Mouse (Mus musculus) forebrain, embryonic 15.5 days (tissue): ENCODE results near the gene Sox15. TPM values are rescaled to one million over a fixed set of nuclear protein-coding genes. Genes with fewer than 3 reads are reported as not detected.
A peak's percentile ranks its signal among the peaks of the same experiment; 100 is the strongest.

ENCODE experiments used
- ATAC-seq: fragments of 200-750 bp; cut with Nextera tagmentation; replicated peaks from 2 replicates; pipeline ENCODE4 v1.8.0; 2017; ENCODE audit warnings: mild to moderate bottlenecking, moderate TSS enrichment, moderate library complexity
- H3K27ac ChIP-seq: fragments of 300-500 bp; sonication (generic); replicated peaks from 2 replicates; pipeline ENCODE4 v1.5.1; 2015; ENCODE audit warnings: mild to moderate bottlenecking, inconsistent platforms
- H3K27me3 ChIP-seq: fragments of 300-500 bp; sonication (generic); 2 replicates; pipeline ENCODE4 v1.6.1; 2015; ENCODE audit warnings: inconsistent platforms
- H3K36me3 ChIP-seq: fragments of 300-500 bp; sonication (generic); 2 replicates; pipeline ENCODE4 v1.6.1; 2015; ENCODE audit warnings: mild to moderate bottlenecking, inconsistent platforms
- H3K4me1 ChIP-seq: fragments of 300-500 bp; sonication (generic); 2 replicates; pipeline ENCODE4 v1.6.1; 2015; ENCODE audit warnings: inconsistent platforms
- H3K4me2 ChIP-seq: fragments of 300-500 bp; sonication (generic); replicated peaks from 2 replicates; pipeline ENCODE4 v1.6.1; 2015; ENCODE audit warnings: mild to moderate bottlenecking, inconsistent platforms
- H3K4me3 ChIP-seq: fragments of 300-500 bp; sonication (generic); 2 replicates; pipeline ENCODE4 v1.5.1; 2015; ENCODE audit warnings: mild to moderate bottlenecking, inconsistent platforms
- H3K9ac ChIP-seq: fragments of 300-500 bp; sonication (generic); replicated peaks from 2 replicates; pipeline ENCODE4 v1.6.1; 2015; ENCODE audit warnings: mild to moderate bottlenecking, inconsistent platforms
- H3K9me3 ChIP-seq: fragments of 300-500 bp; sonication (generic); 2 replicates; pipeline ENCODE4 v1.6.1; 2016; ENCODE audit warnings: inconsistent platforms
- WGBS: fragments of 180-500 bp; shearing (Covaris S2); methylation state at CpG from one replicate; pipeline ENCODE4 v1.1.7; 2015; ENCODE audit warnings: mixed read lengths; 5-methylcytosine and 5-hydroxymethylcytosine counted together
- polyA plus RNA-seq: library from polyadenylated mRNA; unstranded; fragments of >200 nt; fragmentation: Nextera tagmentation; extraction: Ambion mirVana; gene quantifications from 2 replicates; pipeline ENCODE4 v1.2.1, GENCODE M21; 2015

The Sox15 gene
- polyA plus RNA-seq, 1 experiment from 2014 or later = not detected

- Histone ChIP-seq H3K9ac (no peak within 1 kb of the TSS), H3K27ac (0 out of 2 replicates have a peak within 1 kb of the TSS, but pooled peaks have one; percentile 3), H3K27me3 (no peaks in the 10 kb centered on the region), H3K4me2 (no peak within 1 kb of the TSS), H3K4me1 (peaks cover 37% of the 10 kb centered on the region), H3K4me3 (no peak within 1 kb of the TSS), H3K9me3 (no peaks in the 10 kb centered on the region), H3K36me3 (peaks cover 64% of the 10 kb centered on the region)
- no peak for ATAC-seq
- 28% methylated on average over 7 of the region's 7 CpGs for WGBS
Observed at GRCm38 (mm10) chr11:69665961-69666664, 11.0 kb downstream of the Sox15 start, which contains the start of gene Cd68. Gene Cd68 (minus strand): TSS chr11:69666153.

GRCm38 (mm10) chr11:69666665-69667005 lies 11.5 kb downstream of the Sox15 start:
- no peak for ATAC-seq
- Histone ChIP-seq H3K4me1 (peaks cover 32% of the 10 kb centered on the region), H3K4me2 (no peak overlapping the region), H3K36me3 (peaks cover 64% of the 10 kb centered on the region), H3K27ac (no peak overlapping the region), H3K27me3 (no peaks in the 10 kb centered on the region), H3K4me3 (no peak overlapping the region), H3K9me3 (no peaks in the 10 kb centered on the region), H3K9ac (no peak overlapping the region)
- WGBS = 83% methylated on average over 3 of the region's 3 CpGs

- under 1% methylated on average over 61 of the region's 61 CpGs for WGBS
- H3K4me2 ChIP-seq = peak overlapping the region; percentile 72
- H3K36me3 ChIP-seq = peaks cover 69% of the 10 kb centered on the region
- no peaks in the 10 kb centered on the region for H3K27me3 ChIP-seq
- H3K9ac ChIP-seq = peak overlapping the region; percentile 99
- H3K27ac ChIP-seq = peak overlapping the region; percentile 98
- no peaks in the 10 kb centered on the region for H3K9me3 ChIP-seq
- ATAC-seq = peak; percentile 70
- H3K4me1 ChIP-seq = peaks cover 33% of the 10 kb centered on the region
- peak overlapping the region; percentile 100 for H3K4me3 ChIP-seq
Observed at GRCm38 (mm10) chr11:69670786-69671725, 15.9 kb downstream of the Sox15 start.

GRCm38 (mm10) chr11:69671726-69672124 lies 16.6 kb downstream of the Sox15 start:
- H3K4me2 ChIP-seq = peak overlapping the region; percentile 72
- peak overlapping the region; percentile 98 for H3K27ac ChIP-seq
- H3K36me3 ChIP-seq = peaks cover 69% of the 10 kb centered on the region

GRCm38 (mm10) chr11:69672211-69672706 lies 17.1 kb downstream of the Sox15 start, which contains the start of gene Eif4a1:
Gene Eif4a1 (minus strand): TSS chr11:69672423.
- peak within 1 kb of the TSS; percentile 99 for H3K9ac ChIP-seq
- peaks cover 33% of the 10 kb centered on the region for H3K4me1 ChIP-seq
- peak within 1 kb of the TSS; percentile 100 for H3K4me3 ChIP-seq
- H3K27ac ChIP-seq = peak within 1 kb of the TSS; percentile 98
- H3K4me2 ChIP-seq = peak within 1 kb of the TSS; percentile 72
- no peaks in the 10 kb centered on the region for H3K27me3 ChIP-seq
- WGBS = under 1% methylated on average over 36 of the region's 36 CpGs
- peak; percentile 97 for ATAC-seq
- peaks cover 72% of the 10 kb centered on the region for H3K36me3 ChIP-seq
- no peaks in the 10 kb centered on the region for H3K9me3 ChIP-seq

More at GRCm38 (mm10) chr11:69671726-69672124, 16.6 kb downstream of the Sox15 start:
- Histone ChIP-seq H3K27me3 (no peaks in the 10 kb centered on the region), H3K9me3 (no peaks in the 10 kb centered on the region), H3K4me1 (peaks cover 33% of the 10 kb centered on the region), H3K4me3 (peak overlapping the region; percentile 100), H3K9ac (peak overlapping the region; percentile 99)
- peak; percentile 14; the same call in 1 of the 2 replicates for ATAC-seq
- 0% methylated on average over 43 of the region's 43 CpGs for WGBS

GRCm38 (mm10) chr11:69679144-69679543 lies 24.0 kb downstream of the Sox15 start:
- no peak overlapping the region for H3K27ac ChIP-seq

GRCm38 (mm10) chr11:69680136-69680855 lies 25.2 kb downstream of the Sox15 start:
- peaks cover 36% of the 10 kb centered on the region for H3K36me3 ChIP-seq
- 0 out of 2 replicates have a peak overlapping the region, but pooled peaks have one; percentile 82 for H3K9ac ChIP-seq
- H3K4me2 ChIP-seq = peak overlapping the region; percentile 96
- no peaks in the 10 kb centered on the region for H3K27me3 ChIP-seq
- H3K9me3 ChIP-seq = no peaks in the 10 kb centered on the region
- no peak for ATAC-seq
- H3K27ac ChIP-seq = no peak overlapping the region
- 88% methylated on average over 30 of the region's 30 CpGs for WGBS
- H3K4me3 ChIP-seq = peak overlapping the region; percentile 78
- peaks cover 48% of the 10 kb centered on the region for H3K4me1 ChIP-seq

More at GRCm38 (mm10) chr11:69679144-69679543, 24.0 kb downstream of the Sox15 start:
- Histone ChIP-seq H3K9ac (no peak overlapping the region), H3K36me3 (peaks cover 47% of the 10 kb centered on the region), H3K27me3 (no peaks in the 10 kb centered on the region), H3K4me1 (peaks cover 43% of the 10 kb centered on the region), H3K9me3 (no peaks in the 10 kb centered on the region), H3K4me3 (no peak overlapping the region), H3K4me2 (no peak overlapping the region)
- WGBS = 100% methylated on average over 2 of the region's 2 CpGs
- ATAC-seq = no peak

- under 1% methylated on average over 71 of the region's 80 CpGs for WGBS
- Histone ChIP-seq H3K4me1 (peaks cover 59% of the 10 kb centered on the region), H3K9me3 (no peaks in the 10 kb centered on the region), H3K4me3 (peak within 1 kb of the TSS; percentile 78), H3K36me3 (peaks cover 23% of the 10 kb centered on the region), H3K4me2 (peak within 1 kb of the TSS; percentile 96), H3K27ac (peak within 1 kb of the TSS; percentile 92), H3K9ac (peak within 1 kb of the TSS; percentile 82), H3K27me3 (no peaks in the 10 kb centered on the region)
- peak; percentile 97 for ATAC-seq
Observed at GRCm38 (mm10) chr11:69681314-69682208, 26.4 kb downstream of the Sox15 start, which contains the start of gene Senp3. Gene Senp3 (minus strand): TSS chr11:69682084.

GRCm38 (mm10) chr11:69682209-69682839 lies 27.2 kb downstream of the Sox15 start:
- Histone ChIP-seq H3K9ac (peak overlapping the region; percentile 82), H3K27me3 (no peaks in the 10 kb centered on the region), H3K4me1 (peaks cover 59% of the 10 kb centered on the region), H3K36me3 (peaks cover 16% of the 10 kb centered on the region), H3K27ac (peak overlapping the region; percentile 92), H3K9me3 (no peaks in the 10 kb centered on the region), H3K4me3 (peak overlapping the region; percentile 78), H3K4me2 (peak overlapping the region; percentile 96)
- ATAC-seq = peak; percentile 4; the same call in 1 of the 2 replicates
- WGBS = 22% methylated on average over 24 of the region's 24 CpGs

GRCm38 (mm10) chr11:69682840-69683533 lies 27.9 kb downstream of the Sox15 start:
- H3K9me3 ChIP-seq = no peaks in the 10 kb centered on the region
- H3K27ac ChIP-seq = peak overlapping the region; percentile 92
- no peaks in the 10 kb centered on the region for H3K27me3 ChIP-seq
- H3K4me2 ChIP-seq = peak overlapping the region; percentile 96
- H3K4me1 ChIP-seq = peaks cover 59% of the 10 kb centered on the region
- peak; percentile 55 for ATAC-seq
- H3K36me3 ChIP-seq = peaks cover 12% of the 10 kb centered on the region
- H3K4me3 ChIP-seq = peak overlapping the region; percentile 78
- WGBS = 14% methylated on average over 12 of the region's 12 CpGs
- H3K9ac ChIP-seq = peak overlapping the region; percentile 52
